In genomic region chr5:147003303-147003702, GRCm38 (mm10) we compare ENCODE assay signal across 1 mouse cellular context.
TF ChIP-seq lines count a peak whose summit lies in the region.

No protein-coding gene starts in this region.

TF ChIP-seq in MEL, 35 proteins besides CTCF, POLR2A, EP300 and RAD21 (continued from another document):
- TF ChIP-seq POLR2AphosphoS5 (IDR thresholded peaks at IDR 0.05; ENCODE audit: borderline replicate concordance, low read depth, low read length) = no peak
- TF ChIP-seq CHD2 (IDR thresholded peaks at IDR 0.05; ENCODE audit: low read length) = no peak
- peak; percentile 20; the same call in 1 of the 2 replicates for TF ChIP-seq ZC3H11A (IDR thresholded peaks at IDR 0.05; ENCODE audit: low read depth, low read length)
- peak; percentile 13; the same call in 1 of the 2 replicates for TF ChIP-seq ZNF384 (IDR thresholded peaks at IDR 0.05; ENCODE audit: low read depth, low read length)
